Mouse (Mus musculus): Measurements from ENCODE around the gene Zfp943.

Gene Zfp943

GRCm38 (mm10) chr17:21962107-21962907 lies at the start of gene Zfp943, which contains the start of gene Zfp942:
Gene Zfp943, plus strand, starts transcription at chr17:21962552.
Gene Zfp942, minus strand, starts transcription at chr17:21962464.
- DNase-seq (ENCODE audit: low spot score) = peak; percentile 77

GRCm38 (mm10) chr17:21963302-21963701 lies 950 bp downstream of the Zfp943 start:
- DNase-seq (ENCODE audit: low spot score) = no peak

GRCm38 (mm10) chr17:22035594-22035993 lies 73.2 kb downstream of the Zfp943 start:
- peak; percentile 18 for DNase-seq (ENCODE audit: low spot score)

- DNase-seq (ENCODE audit: low spot score) = no peak
These were observed 87.1 kb downstream of the Zfp943 start for GRCm38 (mm10) chr17:22049403-22049802.

GRCm38 (mm10) chr17:22053211-22053610 lies 90.9 kb downstream of the Zfp943 start:
- no peak for DNase-seq (ENCODE audit: low spot score)

- DNase-seq (ENCODE audit: low spot score) = peak; percentile 10
These were observed 118.8 kb downstream of the Zfp943 start for GRCm38 (mm10) chr17:22081031-22081631.

GRCm38 (mm10) chr17:22083224-22083623 lies 120.9 kb downstream of the Zfp943 start:
- peak; percentile 15 for DNase-seq (ENCODE audit: low spot score)

GRCm38 (mm10) chr17:22118770-22119169 lies 156.4 kb downstream of the Zfp943 start:
- no peak for DNase-seq (ENCODE audit: low spot score)

Measured in lung, postnatal 25 days (tissue).